8 mouse cellular contexts compared by ENCODE assay signal in genomic region chr12:73952879-73953278, GRCm38 (mm10). TPM values are rescaled to one million over a fixed set of nuclear protein-coding genes. Genes with fewer than 3 reads are reported as not detected.
A peak's percentile ranks its signal among the peaks of the same experiment; 100 is the strongest.
DNase-seq lines count a peak whose midpoint lies in the region; ATAC-seq and TF ChIP-seq lines count a peak whose summit lies in the region.

No protein-coding gene starts in this region.

- H3K36me3 ChIP-seq in kidney, embryonic 16.5 days (ENCODE audit: insufficient read depth, low read length), result no peaks in the 10 kb centered on the region; the same call in 1 of the 2 replicates

- H3K9me3 ChIP-seq in kidney, embryonic 16.5 days (ENCODE audit: low read length), result no peaks in the 10 kb centered on the region

- DNase-seq in layer of hippocampus, postnatal 10 days (ENCODE audit: low spot score in 2 of 2), result peak; percentile 29 to 47
- no peak for DNase-seq in layer of hippocampus, postnatal 36 days
- peak; percentile 45 to 49 for DNase-seq in cerebellum, adult 2 months
- peak; percentile 38 for DNase-seq in lung, postnatal 14 days
- peak; percentile 31 for DNase-seq in right cerebral cortex, postnatal 25 days
- DNase-seq in layer of hippocampus, adult 11-12 months (ENCODE audit: low spot score), result no peak

- H3K4me2 ChIP-seq in kidney, embryonic 16.5 days (replicated peaks; ENCODE audit: low read depth, low read length), result peak overlapping the region; percentile 74

- 8% methylated on average over 15 of the region's 15 CpGs for WGBS in cerebellum, adult 2 months
- WGBS in kidney, embryonic 16.5 days, result 11% methylated on average over 15 of the region's 15 CpGs

- H3K4me1 ChIP-seq in cerebellum, adult 2 months (ENCODE audit: control insufficient read depth, insufficient read depth, low read length), result peaks cover 6% of the 10 kb centered on the region
- 0 out of 2 replicates have a peak, but pooled peaks cover 7% of the 10 kb centered on the region for H3K4me1 ChIP-seq in kidney, embryonic 16.5 days (ENCODE audit: insufficient read depth, low read length)

- TF ChIP-seq POLR2A in cerebellum, adult 2 months (IDR thresholded peaks at IDR 0.05; ENCODE audit: borderline replicate concordance, insufficient read depth, low read length), result no peak

- no peaks in the 10 kb centered on the region for H3K27me3 ChIP-seq in cerebellum, adult 2 months (ENCODE audit: control insufficient read depth, insufficient read depth, low read length)
- no peaks in the 10 kb centered on the region for H3K27me3 ChIP-seq in kidney, embryonic 16.5 days (ENCODE audit: insufficient read depth, low read length)

- H3K4me3 ChIP-seq in cerebellum, adult 2 months (replicated peaks; ENCODE audit: insufficient read depth, low read depth, low read length), result peak overlapping the region; percentile 35
- peak overlapping the region; percentile 45 for H3K4me3 ChIP-seq in kidney, embryonic 16.5 days (ENCODE audit: low read length)

- TF ChIP-seq CTCF in cerebellum, adult 2 months (IDR thresholded peaks at IDR 0.05; ENCODE audit: borderline replicate concordance, insufficient read depth, low read depth, low read length), result no peak

- H3K27ac ChIP-seq in cerebellum, adult 2 months (ENCODE audit: insufficient read depth, low read length), result no peak overlapping the region
- no peak overlapping the region for H3K27ac ChIP-seq in kidney, embryonic 16.5 days (ENCODE audit: low read length)

- peak overlapping the region; percentile 61 for H3K9ac ChIP-seq in kidney, embryonic 16.5 days (replicated peaks; ENCODE audit: low read length)

- peak; percentile 63 for ATAC-seq in granulocyte monocyte progenitor cell, adult 5-6 weeks (replicated peaks; ENCODE audit: poor library complexity, severe bottlenecking)
- ATAC-seq in kidney, embryonic 16.5 days (ENCODE audit: low FRiP score, low TSS enrichment), result peak; percentile 70; the same call in 1 of the 2 replicates

RNA-seq across cellular contexts. Expression of gene Snapc1, which starts 11.4 kb away (rescaled TPM):
- total RNA-seq in layer of hippocampus, postnatal 10 days (2021), result 10 to 100 TPM; 27.4 to 34.5 TPM
- 10 to 100 TPM; 37.3 to 39.2 TPM for total RNA-seq in layer of hippocampus, postnatal 36 days (2021)
- 33.4 and 35.2 TPM in 2 replicates for polyA plus RNA-seq in cerebellum, adult 2 months (2012; rRNA removed)
- total RNA-seq in granulocyte monocyte progenitor cell, adult 5-6 weeks (2014; fragmentation: Nextera tagmentation), result 8.5 and 9.8 TPM in 2 replicates
- 6.2 and 16.9 TPM in 2 replicates for total RNA-seq in granulocyte monocyte progenitor cell, adult 5-6 weeks (2017)
- polyA plus RNA-seq in kidney, embryonic 16.5 days (2015; fragmentation: Nextera tagmentation; extraction: Ambion mirVana), result 22.3 and 22.8 TPM in 2 replicates

RNA-seq across cellular contexts. Expression of gene Gm49321, which starts 15.4 kb away (rescaled TPM):
- total RNA-seq in layer of hippocampus, postnatal 10 days (2021), result 10 to 100 TPM in 1 of 2 experiments, 1 to 10 TPM in 1; 4.9 to 12.5 TPM
- 10 to 100 TPM; 12.0 to 17.6 TPM for total RNA-seq in layer of hippocampus, postnatal 36 days (2021)
- not detected in 2 replicates for polyA plus RNA-seq in cerebellum, adult 2 months (2012; rRNA removed)
- not detected in 2 replicates for total RNA-seq in granulocyte monocyte progenitor cell, adult 5-6 weeks (2014; fragmentation: Nextera tagmentation)
- total RNA-seq in granulocyte monocyte progenitor cell, adult 5-6 weeks (2017), result 1.3 TPM in 1 of 2 replicates, not detected in the other
- 13.1 and 14.8 TPM in 2 replicates for polyA plus RNA-seq in kidney, embryonic 16.5 days (2015; fragmentation: Nextera tagmentation; extraction: Ambion mirVana)

RNA-seq across cellular contexts. Expression of gene Syt16, which starts 44.6 kb away (rescaled TPM):
- 10 to 100 TPM; 74.6 to 78.0 TPM for total RNA-seq in layer of hippocampus, postnatal 10 days (2021)
- total RNA-seq in layer of hippocampus, postnatal 36 days (2021), result 10 to 100 TPM; 54.1 to 57.5 TPM
- polyA plus RNA-seq in cerebellum, adult 2 months (2012; rRNA removed), result 5.5 TPM in 2 replicates
- not detected in 2 replicates for total RNA-seq in granulocyte monocyte progenitor cell, adult 5-6 weeks (2014; fragmentation: Nextera tagmentation)
- not detected in 2 replicates for total RNA-seq in granulocyte monocyte progenitor cell, adult 5-6 weeks (2017)
- 1.1 and 1.4 TPM in 2 replicates for polyA plus RNA-seq in kidney, embryonic 16.5 days (2015; fragmentation: Nextera tagmentation; extraction: Ambion mirVana)

RNA-seq across cellular contexts. Expression of gene Hif1a, which starts 51.7 kb away (rescaled TPM):
- total RNA-seq in layer of hippocampus, postnatal 10 days (2021), result 10 to 100 TPM; 62.4 to 64.4 TPM
- total RNA-seq in layer of hippocampus, postnatal 36 days (2021), result 10 to 100 TPM; 54.9 to 60.0 TPM
- polyA plus RNA-seq in cerebellum, adult 2 months (2012; rRNA removed), result 72.6 and 79.9 TPM in 2 replicates
- total RNA-seq in granulocyte monocyte progenitor cell, adult 5-6 weeks (2014; fragmentation: Nextera tagmentation), result 39.1 and 40.8 TPM in 2 replicates
- 69.5 and 82.0 TPM in 2 replicates for total RNA-seq in granulocyte monocyte progenitor cell, adult 5-6 weeks (2017)
- 70.5 and 73.6 TPM in 2 replicates for polyA plus RNA-seq in kidney, embryonic 16.5 days (2015; fragmentation: Nextera tagmentation; extraction: Ambion mirVana)

Comparison
In these comparisons a context has a peak if more than half of its experiments do, and no peak if none do; other contexts are left out.
1. DNase-seq: peak in layer of hippocampus, postnatal 10 days (2 of 2), cerebellum, adult 2 months (2 of 2), lung, postnatal 14 days (single experiment) and right cerebral cortex, postnatal 25 days (single experiment); none in layer of hippocampus, postnatal 36 days (0 of 2) and layer of hippocampus, adult 11-12 months (single experiment).
2. RNA of gene Syt16, which starts 44.6 kb away (total RNA-seq): 74.6 to 78.0 TPM in layer of hippocampus, postnatal 10 days and 54.1 to 57.5 TPM in layer of hippocampus, postnatal 36 days; not detected in granulocyte monocyte progenitor cell, adult 5-6 weeks; every median in the first group is over 10 times any median in the second.